Mouse (Mus musculus) ES-Bruce4 (cell line): ENCODE measurements around the gene Agtpbp1.

Source experiments
- CTCF ChIP-seq: IDR thresholded peaks from one replicate; pipeline ENCODE4 v1.8.1; 2011; ENCODE audit warnings: low read depth, low read length
- EP300 ChIP-seq: IDR thresholded peaks from 2 replicates; pipeline ENCODE4 v1.6.1; 2011; ENCODE audit warnings: low read depth, low read length; ENCODE audit not compliant: insufficient read depth

DNA sequence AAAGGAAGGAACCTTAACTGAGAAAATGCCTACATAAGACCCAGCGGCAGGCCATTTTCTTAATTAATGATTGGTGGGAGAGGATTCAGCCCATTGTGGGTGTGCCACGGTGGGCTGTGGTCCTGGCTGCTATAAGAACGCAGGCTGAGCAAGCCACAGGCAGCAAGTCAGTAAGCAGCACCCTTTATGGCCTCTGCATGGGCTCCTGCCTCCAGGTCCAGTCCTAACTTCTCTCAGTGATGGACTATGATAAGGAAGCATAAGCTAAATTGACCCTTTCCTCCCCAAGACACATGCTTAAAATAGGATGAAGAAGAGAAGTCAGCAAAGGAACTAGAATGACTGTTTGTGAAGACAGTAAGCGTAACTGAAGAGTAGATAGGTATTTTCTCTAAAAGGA is 30.1 kb upstream of the Agtpbp1 start:
- TF ChIP-seq EP300 (no peak), CTCF (no peak)
